8 mouse cellular contexts compared by ENCODE assay signal in the genomic region with DNA sequence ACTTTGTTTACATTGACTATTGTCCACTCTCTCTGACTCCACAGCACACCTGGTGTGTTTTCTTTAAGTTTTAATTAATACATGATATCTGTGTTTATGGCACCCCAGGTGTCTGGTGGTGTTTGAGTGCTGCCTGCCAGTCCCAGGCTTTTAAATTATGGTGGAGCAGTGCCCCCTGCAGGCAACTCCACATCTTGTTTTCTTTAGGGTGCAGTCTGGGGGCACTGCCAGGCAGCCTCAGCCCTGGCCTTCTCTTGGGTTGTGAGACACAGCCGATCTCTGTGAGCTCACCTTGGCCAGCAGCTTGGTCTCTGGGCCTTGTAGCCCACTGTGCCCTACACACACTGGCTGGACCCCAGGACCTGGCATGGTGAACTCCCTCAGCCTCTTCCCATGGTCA.
DNase-seq lines count a peak whose midpoint lies in the region; ATAC-seq and TF ChIP-seq lines count a peak whose summit lies in the region.

No protein-coding gene starts in this region.

- TF ChIP-seq POLR2A in limb, embryonic 14.5 days (IDR thresholded peaks at IDR 0.05; ENCODE audit: borderline replicate concordance, extremely low read depth, insufficient read depth, insufficient read length): no peak

- H3K36me3 ChIP-seq in limb, embryonic 14.5 days (ENCODE audit: control insufficient read depth, insufficient read depth, low read length): peaks cover 60% of the 10 kb centered on the region

- ATAC-seq in limb, embryonic 14.5 days (ENCODE audit: low FRiP score, low read depth): no peak; the same call in 1 of the 2 replicates

- no peaks in the 10 kb centered on the region for H3K9me3 ChIP-seq in limb, embryonic 14.5 days (ENCODE audit: control insufficient read depth, low read length)

- no peaks in the 10 kb centered on the region for H3K27me3 ChIP-seq in limb, embryonic 14.5 days (ENCODE audit: control insufficient read depth, insufficient read depth, low read length)

- DNase-seq in urinary bladder, adult 18-20 months (ENCODE audit: low spot score in 2 of 2): peak; percentile 50 to 63
- DNase-seq in urinary bladder, postnatal 10 days (ENCODE audit: low spot score): no peak
- DNase-seq in cerebellum, adult 8-10 months: peak; percentile 82
- DNase-seq in forelimb bud, embryonic 11.5 days (ENCODE audit: low read depth, low spot score): peak; percentile 51
- peak; percentile 84 for DNase-seq in kidney, adult 18-20 months
- peak; percentile 56 for DNase-seq in limb, embryonic 14.5 days (ENCODE audit: low spot score)
- peak; percentile 48 to 77 for DNase-seq in natural killer cell, adult 2 months (ENCODE audit: low spot score in 2 of 2)
- DNase-seq in thymus, adult 18-20 months: peak; percentile 42 to 55

- H3K27ac ChIP-seq in limb, embryonic 14.5 days (replicated peaks; ENCODE audit: low read depth, low read length): no peak overlapping the region

- no peaks in the 10 kb centered on the region for H3K4me1 ChIP-seq in limb, embryonic 14.5 days (ENCODE audit: control insufficient read depth, insufficient read depth, low read length)

- no peak overlapping the region for H3K9ac ChIP-seq in limb, embryonic 14.5 days (ENCODE audit: low read depth, low read length, severe bottlenecking)

- H3K4me3 ChIP-seq in limb, embryonic 14.5 days (replicated peaks; ENCODE audit: low read length): no peak overlapping the region

- H3K4me2 ChIP-seq in limb, embryonic 14.5 days (replicated peaks; ENCODE audit: low read depth, low read length, severe bottlenecking): no peak overlapping the region

- 46% methylated on average over 1 of the region's 1 CpGs for WGBS in limb, embryonic 14.5 days
